Mouse (Mus musculus): ENCODE results near the gene Bdnf.

GRCm38 (mm10) chr2:109738331-109738730 is 63.8 kb downstream of the Bdnf start:
- TF ChIP-seq CTCF (IDR thresholded peaks at IDR 0.05; ENCODE audit: extremely low read depth, insufficient read depth, low read length) = no peak
- TF ChIP-seq POLR2A (IDR thresholded peaks at IDR 0.05; ENCODE audit: extremely low read depth, insufficient read depth, low read length) = no peak

All from cortical plate, adult 2 months (tissue).